Mouse (Mus musculus): Measurements from ENCODE around the gene Epha2. TPM values are rescaled to one million over a fixed set of nuclear protein-coding genes. Genes with fewer than 3 reads are reported as not detected.
A peak's percentile ranks its signal among the peaks of the same experiment; 100 is the strongest.

Gene Epha2
- polyA plus RNA-seq, 1 experiment from 2014 or later = 6.9 TPM

DNA sequence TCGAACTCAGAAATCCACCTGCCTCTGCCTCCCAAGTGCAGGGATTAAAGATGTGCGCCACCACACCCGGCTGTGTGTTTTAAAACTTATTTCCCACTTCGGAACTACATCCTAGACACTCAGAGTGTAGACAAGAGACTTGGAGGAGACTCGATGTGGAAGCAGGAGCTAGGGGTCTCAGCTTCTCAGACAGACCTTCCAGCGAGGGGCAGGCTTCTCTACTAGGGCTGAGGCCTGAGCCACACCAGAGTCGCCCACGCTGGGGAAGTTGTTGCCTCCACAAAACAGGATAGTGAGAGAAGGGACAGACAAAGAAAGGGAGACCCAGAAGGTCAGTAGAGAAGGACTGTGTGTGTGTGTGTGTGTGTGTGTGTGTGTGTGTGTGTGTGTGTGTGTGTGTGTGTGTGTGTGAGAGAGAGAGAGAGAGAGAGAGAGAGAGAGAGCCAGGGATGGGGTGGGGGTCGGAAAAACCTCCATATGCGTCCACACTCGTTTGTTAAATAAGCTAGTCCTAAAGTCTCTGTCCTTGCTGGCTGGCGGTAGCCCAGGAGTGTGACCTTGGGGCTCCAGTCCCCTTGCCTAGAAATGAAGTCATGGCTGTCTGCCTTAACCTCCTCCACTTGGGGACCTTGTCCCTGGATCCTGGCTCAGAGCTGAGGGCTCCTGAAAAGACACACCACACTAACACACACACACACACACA is 17.7 kb upstream of the Epha2 start:
- Histone ChIP-seq H3K27me3 (ENCODE audit: insufficient read depth, low read length) (peaks cover 18% of the 10 kb centered on the region), H3K4me3 (ENCODE audit: low read depth, low read length) (no peak overlapping the region), H3K4me1 (ENCODE audit: insufficient read depth) (peaks cover 18% of the 10 kb centered on the region; the same call in 1 of the 2 replicates), H3K36me3 (ENCODE audit: insufficient read depth) (no peaks in the 10 kb centered on the region), H3K4me2 (no peak overlapping the region), H3K9me3 (ENCODE audit: low read depth, low read length) (no peaks in the 10 kb centered on the region), H3K9ac (no peak overlapping the region), H3K27ac (ENCODE audit: low read depth) (no peak overlapping the region)
- WGBS = 54% methylated on average over 12 of the region's 12 CpGs
- no peak for DNase-seq
- ATAC-seq (ENCODE audit: insufficient read depth) = no peak
- TF ChIP-seq CTCF (IDR thresholded peaks at IDR 0.05; ENCODE audit: low read depth) = no peak

DNA sequence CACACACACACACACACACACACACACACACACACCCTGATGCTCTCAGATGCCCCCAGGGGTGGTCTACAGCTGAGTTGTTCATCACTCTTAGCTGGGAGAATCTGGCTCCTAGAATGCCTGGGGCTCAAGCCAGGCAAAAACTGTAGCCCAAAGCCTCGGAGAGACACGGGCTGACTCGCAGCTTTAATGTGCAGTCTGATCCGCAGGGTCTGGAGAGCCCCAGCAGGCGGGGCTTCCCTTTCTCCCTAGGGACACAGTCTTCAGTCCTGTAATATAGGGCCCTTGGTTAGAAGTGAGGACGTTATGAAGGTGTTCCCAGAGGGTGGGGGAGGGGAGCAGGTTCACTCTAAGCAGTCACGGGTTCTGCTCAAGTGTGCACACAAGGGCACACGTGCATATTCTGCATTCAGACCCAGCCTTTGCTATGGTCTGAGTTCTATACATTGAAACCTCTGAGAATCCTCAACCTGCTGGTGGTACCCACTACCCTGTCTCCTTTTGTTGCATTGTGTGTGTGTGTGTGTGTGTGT is 17.1 kb upstream of the Epha2 start:
- Histone ChIP-seq H3K27ac (ENCODE audit: low read depth) (no peak overlapping the region), H3K36me3 (ENCODE audit: insufficient read depth) (no peaks in the 10 kb centered on the region), H3K9ac (no peak overlapping the region), H3K27me3 (ENCODE audit: insufficient read depth, low read length) (peaks cover 21% of the 10 kb centered on the region), H3K9me3 (ENCODE audit: low read depth, low read length) (no peaks in the 10 kb centered on the region), H3K4me2 (no peak overlapping the region), H3K4me1 (ENCODE audit: insufficient read depth) (peaks cover 13% of the 10 kb centered on the region; the same call in 1 of the 2 replicates), H3K4me3 (ENCODE audit: low read depth, low read length) (no peak overlapping the region)
- no peak for DNase-seq
- TF ChIP-seq CTCF (IDR thresholded peaks at IDR 0.05; ENCODE audit: low read depth) = no peak
- ATAC-seq (ENCODE audit: insufficient read depth) = no peak
- WGBS = 20% methylated on average over 8 of the region's 8 CpGs

DNA sequence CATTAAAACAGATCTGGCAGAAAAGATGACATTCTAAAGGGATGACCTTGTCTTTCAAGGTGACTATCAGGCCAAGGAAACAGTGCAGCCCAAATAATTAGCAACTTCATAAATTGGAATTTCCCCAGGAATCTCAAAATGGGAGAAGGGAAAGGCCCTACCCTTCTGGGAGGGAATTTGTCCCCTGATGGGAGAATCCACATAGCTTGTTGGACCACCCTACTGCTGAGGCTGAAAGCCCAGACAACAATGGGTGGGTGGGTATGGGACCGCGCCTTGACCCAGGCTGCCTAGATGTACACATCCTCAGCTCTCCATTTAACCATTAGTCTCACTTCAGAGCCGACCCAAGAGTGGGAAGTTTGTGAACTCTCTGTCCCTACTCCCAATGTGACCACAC is 16.6 kb upstream of the Epha2 start:
- ATAC-seq (ENCODE audit: insufficient read depth) (no peak), DNase-seq (no peak)
- Histone ChIP-seq H3K4me2 (no peak overlapping the region), H3K27ac (ENCODE audit: low read depth) (no peak overlapping the region), H3K4me3 (ENCODE audit: low read depth, low read length) (no peak overlapping the region), H3K9ac (no peak overlapping the region), H3K4me1 (ENCODE audit: insufficient read depth) (peaks cover 13% of the 10 kb centered on the region; the same call in 1 of the 2 replicates), H3K36me3 (ENCODE audit: insufficient read depth) (no peaks in the 10 kb centered on the region), H3K27me3 (ENCODE audit: insufficient read depth, low read length) (peaks cover 21% of the 10 kb centered on the region), H3K9me3 (ENCODE audit: low read depth, low read length) (no peaks in the 10 kb centered on the region)
- 64% methylated on average over 3 of the region's 3 CpGs for WGBS
- TF ChIP-seq CTCF (IDR thresholded peaks at IDR 0.05; ENCODE audit: low read depth) = no peak

DNA sequence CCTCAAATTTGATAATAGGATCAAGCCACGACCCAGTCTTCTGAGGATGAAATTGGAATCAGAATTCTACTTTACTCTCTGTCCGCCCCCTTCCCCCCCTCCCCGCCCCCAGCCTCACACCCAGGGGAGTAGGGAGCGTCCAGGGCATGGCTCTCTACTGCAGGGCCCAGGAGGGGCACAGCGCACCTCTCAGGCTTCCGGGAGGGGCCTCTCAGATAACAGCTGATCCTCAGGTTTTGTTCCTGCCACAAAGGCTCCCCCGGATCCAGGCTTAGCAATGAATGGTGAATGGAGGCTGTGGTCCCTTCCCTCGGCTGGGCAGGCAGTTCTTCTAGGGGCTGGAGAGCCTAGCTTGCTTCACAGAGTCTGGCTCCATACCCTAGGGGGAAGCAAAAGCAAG is 15.9 kb upstream of the Epha2 start:
- Histone ChIP-seq H3K27me3 (ENCODE audit: insufficient read depth, low read length) (peaks cover 21% of the 10 kb centered on the region), H3K27ac (ENCODE audit: low read depth) (peak overlapping the region; percentile 36; the same call in 1 of the 2 replicates), H3K36me3 (ENCODE audit: insufficient read depth) (no peaks in the 10 kb centered on the region), H3K4me1 (ENCODE audit: insufficient read depth) (peaks cover 13% of the 10 kb centered on the region; the same call in 1 of the 2 replicates), H3K9me3 (ENCODE audit: low read depth, low read length) (no peaks in the 10 kb centered on the region), H3K4me2 (no peak overlapping the region), H3K9ac (no peak overlapping the region), H3K4me3 (ENCODE audit: low read depth, low read length) (no peak overlapping the region)
- 27% methylated on average over 8 of the region's 8 CpGs for WGBS
- ATAC-seq (ENCODE audit: insufficient read depth) (no peak), DNase-seq (no peak)
- no peak for TF ChIP-seq CTCF (IDR thresholded peaks at IDR 0.05; ENCODE audit: low read depth)

DNA sequence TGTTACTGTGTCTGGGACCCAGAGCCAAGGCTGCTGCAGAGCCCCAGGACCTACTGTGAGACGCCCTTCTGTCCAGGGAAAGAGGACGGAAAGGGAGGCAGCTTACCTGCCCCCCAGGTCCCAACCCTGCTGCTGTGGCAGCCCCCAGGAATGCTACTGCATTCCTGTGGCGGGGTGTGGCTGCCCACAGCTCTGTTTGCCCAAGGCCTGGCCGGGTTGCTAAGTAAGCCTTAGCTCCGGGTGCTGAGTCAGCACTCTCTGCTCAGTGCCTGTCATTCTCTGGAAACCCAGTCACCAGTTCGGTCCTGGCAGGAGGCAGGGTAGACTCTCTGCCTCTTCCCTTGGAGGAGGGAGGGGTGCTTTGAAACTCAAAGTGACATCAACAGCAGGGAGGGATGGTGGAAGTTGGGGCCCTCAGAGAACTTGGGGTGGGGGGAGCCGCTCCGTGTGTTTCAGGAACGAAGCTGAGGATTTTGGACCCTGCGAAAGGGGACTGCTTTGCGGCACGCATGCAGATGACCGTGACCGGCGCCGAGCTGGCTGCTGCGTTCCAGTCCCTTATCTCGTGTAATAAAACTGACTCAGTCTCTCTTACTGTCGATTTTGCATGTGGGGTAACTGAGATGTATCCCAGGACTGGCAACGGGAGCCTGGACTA is 14.1 kb upstream of the Epha2 start:
- ATAC-seq (ENCODE audit: insufficient read depth) = peak; percentile 56; the same call in 1 of the 2 replicates
- no peak for TF ChIP-seq CTCF (IDR thresholded peaks at IDR 0.05; ENCODE audit: low read depth)
- H3K9ac ChIP-seq = 0 out of 2 replicates have a peak overlapping the region, but pooled peaks have one; percentile 16
- 8% methylated on average over 20 of the region's 20 CpGs for WGBS
- H3K4me3 ChIP-seq (ENCODE audit: low read depth, low read length) = peak overlapping the region; percentile 14
- peaks cover 13% of the 10 kb centered on the region; the same call in 1 of the 2 replicates for H3K4me1 ChIP-seq (ENCODE audit: insufficient read depth)
- peak overlapping the region; percentile 43 for H3K4me2 ChIP-seq
- peaks cover 34% of the 10 kb centered on the region for H3K27me3 ChIP-seq (ENCODE audit: insufficient read depth, low read length)
- H3K9me3 ChIP-seq (ENCODE audit: low read depth, low read length) = no peaks in the 10 kb centered on the region
- no peaks in the 10 kb centered on the region for H3K36me3 ChIP-seq (ENCODE audit: insufficient read depth)
- DNase-seq = peak; percentile 78
- peak overlapping the region; percentile 71; the same call in 1 of the 2 replicates for H3K27ac ChIP-seq (ENCODE audit: low read depth)

DNA sequence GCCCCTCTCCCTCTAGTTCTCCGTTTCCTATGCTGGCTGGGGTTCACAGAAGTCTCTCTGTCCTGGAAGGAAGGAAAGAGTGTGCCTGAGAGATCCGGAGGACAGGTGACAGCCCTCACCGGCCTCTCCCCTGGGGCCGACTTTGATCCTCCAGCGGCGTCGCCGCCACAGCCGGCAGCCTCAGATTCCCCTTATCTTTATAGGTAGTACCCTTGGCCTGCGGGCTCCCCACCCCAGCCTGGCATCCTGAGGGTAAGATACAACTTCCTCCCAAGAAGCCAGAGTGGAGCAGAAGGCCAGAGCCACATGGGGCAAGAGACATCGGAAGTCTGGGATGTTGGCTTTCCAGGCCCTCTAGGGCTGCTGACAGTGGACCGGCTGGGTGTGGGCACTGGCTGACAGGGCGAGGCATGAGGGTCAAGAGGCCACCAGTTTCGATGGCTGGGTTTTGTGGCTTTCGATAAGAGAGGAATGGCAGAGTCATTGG is 13.5 kb upstream of the Epha2 start:
- no peak for ATAC-seq (ENCODE audit: insufficient read depth)
- Histone ChIP-seq H3K9ac (peak overlapping the region; percentile 16; the same call in 1 of the 2 replicates), H3K4me1 (ENCODE audit: insufficient read depth) (peaks cover 13% of the 10 kb centered on the region; the same call in 1 of the 2 replicates), H3K27ac (ENCODE audit: low read depth) (peak overlapping the region; percentile 71; the same call in 1 of the 2 replicates), H3K4me3 (ENCODE audit: low read depth, low read length) (peak overlapping the region; percentile 14), H3K9me3 (ENCODE audit: low read depth, low read length) (no peaks in the 10 kb centered on the region), H3K27me3 (ENCODE audit: insufficient read depth, low read length) (peaks cover 40% of the 10 kb centered on the region), H3K36me3 (ENCODE audit: insufficient read depth) (no peaks in the 10 kb centered on the region), H3K4me2 (peak overlapping the region; percentile 43)
- no peak for TF ChIP-seq CTCF (IDR thresholded peaks at IDR 0.05; ENCODE audit: low read depth)
- no peak for DNase-seq
- WGBS = 9% methylated on average over 15 of the region's 15 CpGs

DNA sequence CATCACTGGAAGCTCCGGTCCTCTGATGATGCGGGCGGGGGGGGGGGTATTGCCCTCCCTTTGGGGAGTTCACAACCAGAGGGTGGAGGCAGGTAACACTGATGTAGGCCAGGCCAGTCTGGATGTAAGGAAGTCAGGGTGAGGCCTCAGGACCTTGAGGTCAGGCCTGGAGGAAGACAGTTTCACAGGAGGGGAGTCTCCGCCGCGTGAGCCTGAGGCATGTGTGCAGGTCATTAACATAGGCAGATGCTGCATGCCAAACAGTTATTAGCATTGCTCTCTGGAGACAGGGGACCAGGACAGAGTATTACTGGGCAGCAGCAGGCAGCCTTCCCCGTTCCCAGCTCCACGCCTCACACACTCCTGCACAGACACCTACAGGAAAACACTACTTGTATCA is 12.9 kb upstream of the Epha2 start:
- no peak for ATAC-seq (ENCODE audit: insufficient read depth)
- H3K27me3 ChIP-seq (ENCODE audit: insufficient read depth, low read length) = peaks cover 45% of the 10 kb centered on the region
- H3K9ac ChIP-seq = no peak overlapping the region
- H3K4me3 ChIP-seq (ENCODE audit: low read depth, low read length) = no peak overlapping the region
- H3K9me3 ChIP-seq (ENCODE audit: low read depth, low read length) = no peaks in the 10 kb centered on the region
- 42% methylated on average over 8 of the region's 8 CpGs for WGBS
- no peak for TF ChIP-seq CTCF (IDR thresholded peaks at IDR 0.05; ENCODE audit: low read depth)
- H3K4me2 ChIP-seq = no peak overlapping the region
- H3K4me1 ChIP-seq (ENCODE audit: insufficient read depth) = peaks cover 13% of the 10 kb centered on the region; the same call in 1 of the 2 replicates
- H3K27ac ChIP-seq (ENCODE audit: low read depth) = no peak overlapping the region
- no peak for DNase-seq
- no peaks in the 10 kb centered on the region for H3K36me3 ChIP-seq (ENCODE audit: insufficient read depth)
